Mouse (Mus musculus): Measurements from ENCODE around the gene Stat5b. TPM values are rescaled to one million over a fixed set of nuclear protein-coding genes. Genes with fewer than 3 reads are reported as not detected.
A peak's percentile ranks its signal among the peaks of the same experiment; 100 is the strongest.

Stat5b gene
- polyA plus RNA-seq, 1 experiment, result 44.7 TPM

DNA sequence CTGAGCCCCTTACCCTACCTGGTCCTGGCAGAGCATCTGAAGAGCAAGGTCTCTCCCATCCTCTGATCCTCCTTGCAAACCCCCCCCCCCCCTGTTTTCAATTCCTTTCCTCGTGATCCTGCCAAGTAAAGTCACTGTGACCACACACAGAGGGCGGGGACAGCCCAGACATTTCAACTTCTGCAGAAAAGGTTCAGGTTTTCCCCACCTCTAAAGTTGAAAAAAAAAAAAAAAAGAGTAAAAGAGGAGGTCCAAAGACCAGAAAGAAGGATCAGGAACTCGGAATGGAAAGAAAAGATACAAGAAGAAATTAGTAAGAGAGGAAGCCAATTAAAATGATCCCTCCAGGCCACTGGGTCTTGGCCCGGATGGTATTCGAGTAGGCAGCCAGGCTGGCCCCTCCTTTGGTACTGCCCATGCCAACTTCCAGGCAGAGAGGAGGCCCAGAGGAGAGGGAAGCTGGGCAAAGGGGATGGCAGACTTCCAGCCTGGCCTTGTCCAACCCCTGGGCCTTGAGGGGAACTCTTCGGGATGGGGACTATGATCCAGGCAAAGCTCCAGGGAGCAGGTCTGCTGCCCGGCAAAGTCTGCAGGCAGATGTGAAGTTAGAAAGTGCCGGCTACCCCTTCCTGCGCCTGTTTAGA lies 8.5 kb upstream of the Stat5b start, which contains the start of gene Stat5a:
Gene Stat5a, plus strand, starts transcription at position 417 of the 644 bp plus-strand sequence.
- peak; percentile 60 for DNase-seq
- TF ChIP-seq CTCF (IDR thresholded peaks at IDR 0.05; ENCODE audit: insufficient read depth, low read length) (no peak), POLR2A (IDR thresholded peaks at IDR 0.05; ENCODE audit: borderline replicate concordance, extremely low read depth, low read depth, low read length) (no peak)
- Histone ChIP-seq H3K4me1 (ENCODE audit: control insufficient read depth, insufficient read depth, low read length) (peaks cover 5% of the 10 kb centered on the region; the same call in 1 of the 2 replicates), H3K4me3 (replicated peaks; ENCODE audit: extremely low read depth, low read depth, low read length) (peak within 1 kb of the TSS; percentile 81)
- 28% methylated on average over 9 of the region's 9 CpGs for WGBS

- TF ChIP-seq POLR2A (IDR thresholded peaks at IDR 0.05; ENCODE audit: borderline replicate concordance, extremely low read depth, low read depth, low read length) (no peak), CTCF (IDR thresholded peaks at IDR 0.05; ENCODE audit: insufficient read depth, low read length) (no peak)
- WGBS, result 69% methylated on average over 6 of the region's 6 CpGs
- no peak for DNase-seq
- H3K4me1 ChIP-seq (ENCODE audit: control insufficient read depth, insufficient read depth, low read length), result peaks cover 5% of the 10 kb centered on the region; the same call in 1 of the 2 replicates
- no peak overlapping the region for H3K4me3 ChIP-seq (replicated peaks; ENCODE audit: extremely low read depth, low read depth, low read length)
Measured at GRCm38 (mm10) chr11:100857960-100858359, 7.4 kb upstream of the Stat5b start.

DNA sequence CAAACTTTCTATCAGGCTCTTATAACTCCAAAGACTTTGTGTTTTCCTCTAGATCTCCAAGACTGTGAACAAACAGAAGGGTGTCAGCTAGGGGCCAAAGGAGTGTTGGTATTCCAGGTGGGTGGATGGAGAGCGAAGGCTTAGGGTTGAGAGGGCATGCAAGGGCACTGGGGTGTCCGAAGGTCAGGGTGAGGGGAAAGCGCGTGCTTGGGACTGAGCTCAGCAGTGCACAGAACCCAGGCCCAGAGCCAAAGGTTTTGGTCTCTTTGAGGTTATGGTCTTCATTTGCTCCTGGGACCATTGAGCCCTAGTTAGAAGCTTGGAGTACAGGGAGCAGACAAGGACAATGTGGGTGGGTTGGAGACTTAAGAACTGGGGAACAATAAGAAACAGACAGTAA lies 4.7 kb upstream of the Stat5b start:
- Histone ChIP-seq H3K4me3 (replicated peaks; ENCODE audit: extremely low read depth, low read depth, low read length) (no peak overlapping the region), H3K4me1 (ENCODE audit: control insufficient read depth, insufficient read depth, low read length) (0 out of 2 replicates have a peak, but pooled peaks cover 2% of the 10 kb centered on the region)
- no peak for DNase-seq
- 89% methylated on average over 4 of the region's 4 CpGs for WGBS
- TF ChIP-seq CTCF (IDR thresholded peaks at IDR 0.05; ENCODE audit: insufficient read depth, low read length), result no peak
- TF ChIP-seq POLR2A (IDR thresholded peaks at IDR 0.05; ENCODE audit: borderline replicate concordance, extremely low read depth, low read depth, low read length), result no peak

DNA sequence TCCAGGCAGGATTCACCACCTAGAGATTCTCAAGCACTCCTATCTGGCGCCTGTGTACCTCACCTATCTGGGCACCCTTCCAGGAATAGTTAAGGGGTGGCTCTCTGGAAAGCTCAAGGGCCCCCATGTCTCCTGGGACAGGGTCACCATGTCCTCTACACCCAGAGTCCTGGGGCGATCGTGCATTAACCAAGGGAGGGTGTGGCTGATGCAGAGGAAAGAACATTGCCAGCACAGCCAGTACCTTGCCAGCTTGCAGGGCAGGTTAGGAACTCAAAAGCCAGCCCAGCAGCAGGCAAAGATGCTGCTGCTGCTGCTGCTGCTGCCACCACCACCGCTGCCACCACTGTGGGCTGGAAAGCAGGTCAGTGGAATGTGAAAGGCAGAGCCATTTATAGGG lies 3.7 kb upstream of the Stat5b start:
- Histone ChIP-seq H3K4me1 (ENCODE audit: control insufficient read depth, insufficient read depth, low read length) (peaks cover under 1% of the 10 kb centered on the region; the same call in 1 of the 2 replicates), H3K4me3 (replicated peaks; ENCODE audit: extremely low read depth, low read depth, low read length) (no peak overlapping the region)
- DNase-seq, result no peak
- TF ChIP-seq CTCF (IDR thresholded peaks at IDR 0.05; ENCODE audit: insufficient read depth, low read length), result no peak
- TF ChIP-seq POLR2A (IDR thresholded peaks at IDR 0.05; ENCODE audit: borderline replicate concordance, extremely low read depth, low read depth, low read length), result no peak
- WGBS, result 55% methylated on average over 4 of the region's 4 CpGs

DNA sequence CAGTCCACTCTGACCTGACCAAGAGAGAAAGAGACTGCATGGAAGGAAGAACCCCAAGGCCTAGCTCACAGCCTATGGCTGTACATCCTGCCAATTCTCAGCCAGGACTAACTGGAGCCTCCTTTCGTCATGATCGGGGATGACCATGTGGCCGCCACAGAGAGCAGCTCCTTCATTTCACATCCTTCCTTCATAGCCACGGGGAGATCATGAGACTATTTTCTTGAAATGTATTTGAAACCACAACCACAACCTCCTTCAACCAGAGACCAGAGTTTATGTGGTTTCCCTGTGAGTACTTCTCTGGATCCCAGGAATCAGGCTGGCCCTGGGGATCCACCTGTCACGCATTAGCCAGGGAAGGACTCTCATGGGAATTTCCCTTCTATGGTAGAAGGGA lies 2.5 kb upstream of the Stat5b start:
- WGBS, result 66% methylated on average over 5 of the region's 5 CpGs
- Histone ChIP-seq H3K4me1 (ENCODE audit: control insufficient read depth, insufficient read depth, low read length) (peaks cover 7% of the 10 kb centered on the region), H3K4me3 (replicated peaks; ENCODE audit: extremely low read depth, low read depth, low read length) (no peak overlapping the region)
- no peak for DNase-seq
- TF ChIP-seq POLR2A (IDR thresholded peaks at IDR 0.05; ENCODE audit: borderline replicate concordance, extremely low read depth, low read depth, low read length) (no peak), CTCF (IDR thresholded peaks at IDR 0.05; ENCODE audit: insufficient read depth, low read length) (no peak)

DNA sequence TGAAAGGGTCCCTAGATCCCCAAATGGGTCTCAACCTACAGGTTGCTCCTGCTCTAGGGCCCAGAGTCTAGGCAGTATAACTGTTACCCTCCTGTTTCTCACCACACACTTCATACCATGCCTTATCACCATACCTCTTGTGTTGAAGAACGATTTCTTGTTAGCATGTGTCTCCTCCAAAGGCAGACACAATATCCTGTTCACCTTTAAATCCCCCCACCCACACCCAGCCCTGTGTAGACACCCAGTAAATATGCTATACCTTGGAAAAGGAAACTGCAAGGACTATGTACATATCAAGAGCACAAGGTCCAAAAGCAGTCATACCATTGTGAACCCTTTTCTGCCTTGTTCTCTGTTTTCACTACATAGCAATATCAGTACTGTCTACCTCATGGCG lies 1.6 kb upstream of the Stat5b start:
- Histone ChIP-seq H3K4me1 (ENCODE audit: control insufficient read depth, insufficient read depth, low read length) (peaks cover 7% of the 10 kb centered on the region), H3K4me3 (replicated peaks; ENCODE audit: extremely low read depth, low read depth, low read length) (no peak overlapping the region)
- WGBS, result 83% methylated on average over 2 of the region's 2 CpGs
- TF ChIP-seq CTCF (IDR thresholded peaks at IDR 0.05; ENCODE audit: insufficient read depth, low read length) (no peak), POLR2A (IDR thresholded peaks at IDR 0.05; ENCODE audit: borderline replicate concordance, extremely low read depth, low read depth, low read length) (no peak)
- no peak for DNase-seq

DNA sequence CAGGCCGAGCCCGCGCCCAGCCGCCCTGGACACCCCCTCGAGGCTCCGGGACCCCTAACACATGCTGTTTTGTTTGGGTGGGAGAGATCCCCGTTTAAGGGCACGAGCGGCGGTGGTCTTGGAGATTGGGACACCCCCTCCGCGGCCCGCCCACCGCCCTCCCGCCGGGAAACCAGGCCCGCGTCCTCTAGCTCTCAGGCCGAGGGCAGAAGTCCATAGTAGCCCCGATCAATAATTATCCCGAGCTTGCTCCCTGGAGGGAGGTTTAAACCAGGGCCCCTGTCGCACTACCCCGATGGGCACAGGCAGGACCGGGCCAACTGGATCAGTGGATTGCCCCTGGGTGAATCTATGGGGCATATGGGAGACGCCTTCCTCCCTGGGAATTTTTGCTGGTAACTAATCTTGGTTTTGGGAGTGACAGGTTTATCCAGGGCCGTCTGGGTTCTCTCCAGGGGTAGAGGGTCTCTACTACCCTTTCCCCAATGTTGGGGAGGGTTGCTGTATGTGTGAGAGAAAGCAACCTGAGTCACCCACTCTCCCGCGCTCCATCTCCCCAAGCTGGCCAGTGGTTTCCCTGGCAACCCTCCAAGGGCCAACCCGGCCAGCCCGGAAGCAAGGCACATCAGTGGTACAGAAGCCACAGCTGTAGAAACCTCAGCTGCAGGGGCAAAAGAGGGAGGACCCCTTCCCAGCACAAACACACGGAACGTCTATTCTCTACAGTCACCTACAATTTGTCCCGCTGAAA lies 429 bp upstream of the Stat5b start:
- TF ChIP-seq CTCF (IDR thresholded peaks at IDR 0.05; ENCODE audit: insufficient read depth, low read length), result no peak
- no peak for TF ChIP-seq POLR2A (IDR thresholded peaks at IDR 0.05; ENCODE audit: borderline replicate concordance, extremely low read depth, low read depth, low read length)
- peak; percentile 72 for DNase-seq
- peak overlapping the region; percentile 95 for H3K4me3 ChIP-seq (replicated peaks; ENCODE audit: extremely low read depth, low read depth, low read length)
- H3K4me1 ChIP-seq (ENCODE audit: control insufficient read depth, insufficient read depth, low read length), result peaks cover 7% of the 10 kb centered on the region
- WGBS, result 3% methylated on average over 33 of the region's 33 CpGs

DNA sequence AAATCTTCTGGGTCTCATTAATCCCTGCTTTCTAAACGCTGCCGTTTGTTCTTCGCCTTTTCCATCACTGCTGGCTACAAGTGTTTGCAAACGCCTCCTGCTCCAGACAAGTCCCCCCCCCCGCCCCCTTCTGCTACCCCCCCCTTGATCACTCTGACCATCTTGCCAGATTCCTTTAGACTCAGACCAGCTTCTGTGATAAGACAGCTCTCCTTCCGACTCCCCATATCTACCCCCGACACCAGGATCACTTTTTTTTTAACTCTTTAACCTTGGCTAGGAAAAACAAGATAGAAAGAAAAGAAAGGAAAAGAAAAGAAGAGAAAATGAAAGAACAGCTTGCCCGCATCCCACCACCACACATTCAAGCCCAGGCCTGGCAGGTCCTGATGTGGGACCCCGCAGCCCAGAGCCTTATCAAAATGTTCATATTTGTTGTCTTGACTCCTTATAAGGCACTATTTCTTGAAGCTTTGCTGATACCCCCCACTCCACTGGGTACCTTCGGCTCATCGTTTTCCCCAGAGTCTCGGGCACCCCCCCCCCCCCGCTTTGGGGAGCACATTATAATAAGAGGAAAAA lies 977 bp downstream of the Stat5b start:
- 2% methylated on average over 13 of the region's 13 CpGs for WGBS
- TF ChIP-seq CTCF (IDR thresholded peaks at IDR 0.05; ENCODE audit: insufficient read depth, low read length) (no peak), POLR2A (IDR thresholded peaks at IDR 0.05; ENCODE audit: borderline replicate concordance, extremely low read depth, low read depth, low read length) (no peak)
- peaks cover 10% of the 10 kb centered on the region for H3K4me1 ChIP-seq (ENCODE audit: control insufficient read depth, insufficient read depth, low read length)
- peak overlapping the region; percentile 95 for H3K4me3 ChIP-seq (replicated peaks; ENCODE audit: extremely low read depth, low read depth, low read length)
- DNase-seq, result peak; percentile 21

DNA sequence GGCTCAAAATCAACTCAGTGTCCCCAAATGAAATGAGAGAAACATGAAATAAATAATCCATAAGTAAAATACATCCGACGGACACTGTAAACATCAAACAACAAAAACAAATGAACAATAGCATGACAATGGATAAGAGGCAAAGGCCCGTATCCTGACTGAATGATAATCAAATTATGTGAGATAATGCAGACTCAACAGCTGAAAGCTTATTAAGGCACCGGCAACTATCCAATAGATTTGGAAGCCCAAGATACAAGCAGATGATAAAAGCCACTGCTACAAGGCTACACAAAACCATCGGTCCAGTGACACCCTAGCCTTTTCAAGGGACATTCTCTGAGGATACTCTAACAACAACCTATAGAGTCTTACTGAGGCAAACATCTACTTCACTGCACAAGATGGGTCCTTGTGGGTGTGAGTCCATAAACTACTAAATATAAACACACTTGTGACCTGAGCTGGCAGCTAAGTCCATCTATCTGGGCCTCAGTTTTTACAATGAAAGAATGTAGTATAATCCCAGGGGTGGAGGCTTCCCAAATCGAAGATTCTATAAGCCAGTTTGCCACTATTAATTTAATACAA lies 1.6 kb downstream of the Stat5b start:
- WGBS, result 31% methylated on average over 6 of the region's 6 CpGs
- Histone ChIP-seq H3K4me3 (replicated peaks; ENCODE audit: extremely low read depth, low read depth, low read length) (peak overlapping the region; percentile 39), H3K4me1 (ENCODE audit: control insufficient read depth, insufficient read depth, low read length) (peaks cover 10% of the 10 kb centered on the region)
- no peak for DNase-seq
- TF ChIP-seq CTCF (IDR thresholded peaks at IDR 0.05; ENCODE audit: insufficient read depth, low read length) (no peak), POLR2A (IDR thresholded peaks at IDR 0.05; ENCODE audit: borderline replicate concordance, extremely low read depth, low read depth, low read length) (no peak)

All from lung, adult 2 months (tissue).